21 mouse cellular contexts compared by ENCODE assay signal in genomic region chr7:101057309-101057708, GRCm38 (mm10). TPM values are rescaled to one million over a fixed set of nuclear protein-coding genes. Genes with fewer than 3 reads are reported as not detected.
"Had no signal": no experiment of that assay in that cellular context is flagged by ENCODE, and none has a peak within 500 bp of the region (broad histone marks: within the 10 kb centered on the region; RNA-seq: fewer than 3 reads in every experiment).

No protein-coding gene starts in this region.

- H3K27ac ChIP-seq: limb, embryonic 12.5 days; limb, embryonic 15.5 days; liver, embryonic 15.5 days; lung, embryonic 15.5 days; neural tube, embryonic 12.5 days; neural tube, embryonic 15.5 days had no signal

- H3K27me3 ChIP-seq: limb, embryonic 12.5 days; liver, embryonic 15.5 days; lung, embryonic 15.5 days; neural tube, embryonic 12.5 days; neural tube, embryonic 15.5 days had no signal

- H3K9me3 ChIP-seq: limb, embryonic 12.5 days; limb, embryonic 15.5 days; liver, embryonic 15.5 days; lung, embryonic 15.5 days; neural tube, embryonic 12.5 days; neural tube, embryonic 15.5 days had no signal

- DNase-seq: kidney, adult 9 months; kidney, postnatal 14 days; kidney, postnatal 4 days; left cerebral cortex, postnatal 4 days; lung, adult 18-20 months; lung, postnatal 10 days; lung, postnatal 4 days; midbrain, embryonic 14.5 days; right cerebral cortex, adult 18-20 months; right cerebral cortex, postnatal 14 days; right cerebral cortex, postnatal 4 days; thymus, adult 18-20 months; thymus, postnatal 36 days had no signal

- H3K4me2 ChIP-seq: limb, embryonic 12.5 days; limb, embryonic 15.5 days; liver, embryonic 11.5 days; liver, embryonic 15.5 days; lung, embryonic 15.5 days; midbrain, embryonic 11.5 days; neural tube, embryonic 12.5 days; neural tube, embryonic 15.5 days had no signal

- H3K4me1 ChIP-seq: neural tube, embryonic 12.5 days had no signal

- H3K9ac ChIP-seq: limb, embryonic 12.5 days; limb, embryonic 15.5 days; liver, embryonic 15.5 days; lung, embryonic 15.5 days; neural tube, embryonic 12.5 days; neural tube, embryonic 15.5 days had no signal

- H3K4me3 ChIP-seq: limb, embryonic 12.5 days; limb, embryonic 15.5 days; liver, embryonic 15.5 days; lung, embryonic 15.5 days; neural tube, embryonic 12.5 days; neural tube, embryonic 15.5 days had no signal

- H3K36me3 ChIP-seq: limb, embryonic 12.5 days; limb, embryonic 15.5 days; liver, embryonic 15.5 days; lung, embryonic 15.5 days; neural tube, embryonic 12.5 days; neural tube, embryonic 15.5 days had no signal

RNA-seq across cellular contexts. Expression of gene P2ry2, which starts 44.6 kb away (rescaled TPM):
- polyA plus RNA-seq: midbrain, embryonic 11.5 days had no signal
